Mouse (Mus musculus) ES-Bruce4 (cell line): Measurements from ENCODE around the gene Dpysl5. TPM values are rescaled to one million over a fixed set of nuclear protein-coding genes. Genes with fewer than 3 reads are reported as not detected.

Source experiments
- H3K27ac ChIP-seq: 2 replicates; pipeline ENCODE4 v1.5.1; 2012; ENCODE audit warnings: low read length, inconsistent platforms; ENCODE audit not compliant: insufficient read depth
- H3K27me3 ChIP-seq: 2 replicates; pipeline ENCODE4 v1.6.1; 2012; ENCODE audit warnings: mild to moderate bottlenecking, low read length, inconsistent platforms; ENCODE audit not compliant: control insufficient read depth, poor library complexity, insufficient read depth, severe bottlenecking
- H3K36me3 ChIP-seq: 2 replicates; pipeline ENCODE4 v1.6.1; 2012; ENCODE audit warnings: inconsistent platforms, mild to moderate bottlenecking, low read length, moderate library complexity; ENCODE audit not compliant: control insufficient read depth, poor library complexity, insufficient read depth, severe bottlenecking
- H3K4me1 ChIP-seq: one replicate; pipeline ENCODE4 v1.8.1; 2011; ENCODE audit warnings: low read length; ENCODE audit not compliant: control insufficient read depth, insufficient read depth
- H3K4me3 ChIP-seq: 2 replicates; pipeline ENCODE4 v1.5.1; 2011; ENCODE audit warnings: low read depth, mild to moderate bottlenecking, low read length
- H3K9ac ChIP-seq: 2 replicates; pipeline ENCODE4 v1.6.1; 2012; ENCODE audit warnings: low read depth, mild to moderate bottlenecking, inconsistent platforms; ENCODE audit not compliant: poor library complexity, severe bottlenecking
- H3K9me3 ChIP-seq: replicated peaks from 2 replicates; pipeline ENCODE4 v1.6.1; 2012; ENCODE audit warnings: mild to moderate bottlenecking, low read length, inconsistent platforms; ENCODE audit not compliant: control insufficient read depth, poor library complexity, insufficient read depth, severe bottlenecking
- CTCF ChIP-seq: IDR thresholded peaks from one replicate; pipeline ENCODE4 v1.8.1; 2011; ENCODE audit warnings: low read depth, low read length
- EP300 ChIP-seq: IDR thresholded peaks from 2 replicates; pipeline ENCODE4 v1.6.1; 2011; ENCODE audit warnings: low read depth, low read length; ENCODE audit not compliant: insufficient read depth
- POLR2A ChIP-seq: IDR thresholded peaks from one replicate; pipeline ENCODE4 v1.8.1; 2011; ENCODE audit warnings: low read length; ENCODE audit not compliant: insufficient read depth
- polyA plus RNA-seq: library from polyadenylated mRNA; stranded (reverse); fragments of >200 nt; gene quantifications from 2 replicates; pipeline ENCODE4 v1.2.4, GENCODE M21; 2011; ENCODE audit warnings: low read depth; ENCODE audit not compliant: missing spikeins, insufficient read depth, insufficient read length

The Dpysl5 gene
- polyA plus RNA-seq, 1 experiment, result 35.2 TPM

DNA sequence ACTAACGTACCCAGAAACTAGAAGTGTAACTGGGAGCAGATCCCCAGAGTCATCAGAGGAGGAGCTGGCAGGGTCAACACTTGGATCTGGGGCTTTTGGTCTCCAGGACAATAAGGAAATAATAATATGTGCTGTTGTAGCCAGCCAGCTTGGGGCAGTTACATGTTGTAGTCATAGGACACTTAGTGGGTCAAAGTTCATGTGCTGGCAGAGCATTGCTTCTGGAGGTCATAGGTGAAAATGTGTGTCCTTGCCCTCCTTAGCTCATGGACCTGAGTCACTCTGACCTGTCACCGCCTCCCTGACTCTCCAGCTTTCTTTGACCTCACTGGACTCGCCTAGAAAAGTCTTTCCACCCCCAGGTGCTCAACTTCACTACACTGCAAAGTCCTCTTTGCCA is 122.1 kb downstream of the Dpysl5 start:
- Histone ChIP-seq H3K36me3 (no peaks in the 10 kb centered on the region), H3K4me1 (no peaks in the 10 kb centered on the region), H3K27ac (no peak overlapping the region), H3K27me3 (no peaks in the 10 kb centered on the region), H3K9ac (no peak overlapping the region), H3K4me3 (no peak overlapping the region), H3K9me3 (no peaks in the 10 kb centered on the region)
- TF ChIP-seq POLR2A, result no peak
- TF ChIP-seq EP300, result no peak
- TF ChIP-seq CTCF, result no peak

DNA sequence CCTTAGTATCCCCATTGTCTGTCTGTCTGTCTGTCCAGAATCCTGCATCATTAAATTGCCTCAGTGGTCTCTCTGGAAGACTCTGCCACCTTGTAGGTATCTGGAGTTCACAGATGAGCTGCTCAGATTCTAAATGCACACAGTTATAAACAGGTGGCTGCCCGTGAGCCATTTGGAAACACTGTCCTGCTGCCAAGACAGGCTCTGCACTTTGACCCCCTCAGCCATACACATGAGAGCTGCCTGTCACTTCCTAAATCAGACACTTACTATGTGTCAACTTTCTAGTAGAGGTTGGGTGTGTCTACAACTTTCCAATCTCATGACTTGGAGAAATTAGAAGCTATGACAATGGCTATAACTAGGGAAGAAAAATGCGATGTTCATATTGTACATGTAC is 128.4 kb downstream of the Dpysl5 start:
- TF ChIP-seq CTCF (no peak), EP300 (no peak), POLR2A (no peak)
- Histone ChIP-seq H3K9ac (no peak overlapping the region), H3K9me3 (no peaks in the 10 kb centered on the region), H3K4me3 (no peak overlapping the region), H3K27me3 (no peaks in the 10 kb centered on the region), H3K4me1 (no peaks in the 10 kb centered on the region), H3K27ac (no peak overlapping the region), H3K36me3 (no peaks in the 10 kb centered on the region)

DNA sequence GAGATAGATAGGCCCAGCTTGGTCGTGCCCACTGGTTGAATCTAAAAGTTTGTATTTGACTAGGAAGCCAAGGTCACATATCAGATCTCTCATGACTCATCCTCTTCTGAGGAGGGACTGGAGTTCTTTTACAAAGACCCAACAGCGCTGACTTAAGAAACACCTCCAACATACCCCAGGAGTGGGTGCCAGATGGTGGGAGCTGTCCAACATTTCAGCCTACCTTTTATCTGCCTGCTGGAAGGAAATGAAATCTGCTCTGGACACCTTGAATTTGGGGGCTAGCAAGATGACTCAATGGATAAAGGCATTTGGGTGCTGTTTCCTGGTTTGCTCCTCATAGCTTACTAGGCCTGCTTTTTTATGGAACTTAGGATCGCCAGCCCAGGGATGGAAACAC is 130.5 kb downstream of the Dpysl5 start:
- H3K36me3 ChIP-seq, result no peaks in the 10 kb centered on the region
- H3K27me3 ChIP-seq, result no peaks in the 10 kb centered on the region
- H3K9me3 ChIP-seq, result no peaks in the 10 kb centered on the region
- TF ChIP-seq CTCF (no peak), POLR2A (no peak), EP300 (no peak)
- no peak overlapping the region for H3K4me3 ChIP-seq
- H3K27ac ChIP-seq, result no peak overlapping the region
- no peaks in the 10 kb centered on the region for H3K4me1 ChIP-seq
- H3K9ac ChIP-seq, result no peak overlapping the region

Other genes with a start within 250 kb of the Dpysl5 start
- gene Otof, start 249.6 kb upstream of the Dpysl5 start, polyA plus RNA-seq, result not detected in 2 replicates
- not detected in 2 replicates for gene 1700001C02Rik, start 245.5 kb upstream of the Dpysl5 start, polyA plus RNA-seq
- gene Cib4, start 165.7 kb upstream of the Dpysl5 start, polyA plus RNA-seq, result not detected in 2 replicates
- gene Kcnk3, start 123.4 kb upstream of the Dpysl5 start, polyA plus RNA-seq, result not detected in 2 replicates
- gene Slc35f6, start 63.6 kb upstream of the Dpysl5 start, polyA plus RNA-seq, result 14.3 and 17.6 TPM in 2 replicates
- gene Cenpa, start 44.8 kb upstream of the Dpysl5 start, polyA plus RNA-seq, result 257 and 258 TPM in 2 replicates
- 12.8 and 15.6 TPM in 2 replicates for gene Mapre3, start 103.1 kb downstream of the Dpysl5 start, polyA plus RNA-seq
- 50.4 and 56.3 TPM in 2 replicates for gene Tmem214, start 156.4 kb downstream of the Dpysl5 start, polyA plus RNA-seq
- 22.0 and 22.3 TPM in 2 replicates for gene Agbl5, start 177.1 kb downstream of the Dpysl5 start, polyA plus RNA-seq
- 193 and 216 TPM in 2 replicates for gene Ost4, start 196.2 kb downstream of the Dpysl5 start, polyA plus RNA-seq
- gene Emilin1, start 201.8 kb downstream of the Dpysl5 start, polyA plus RNA-seq, result 2.5 and 3.2 TPM in 2 replicates
- 12.9 and 14.0 TPM in 2 replicates for gene Khk, start 209.9 kb downstream of the Dpysl5 start, polyA plus RNA-seq
- gene Cgref1, start 234.0 kb downstream of the Dpysl5 start, polyA plus RNA-seq, result 26.1 and 26.3 TPM in 2 replicates
- 71.0 and 84.4 TPM in 2 replicates for gene Preb, start 248.8 kb downstream of the Dpysl5 start, polyA plus RNA-seq